Mouse (Mus musculus) cerebellum, adult 8-10 months (tissue): Measurements from ENCODE around the gene Rgma.

Experiments used
- DNase-seq: peaks from one replicate; pipeline ENCODE4 v3.0.0; 2022

Rgma gene

GRCm38 (mm10) chr7:73402671-73403070 is 27.4 kb downstream of the Rgma start:
- no peak for DNase-seq

GRCm38 (mm10) chr7:73403538-73403937 is 28.2 kb downstream of the Rgma start:
- DNase-seq = no peak

- DNase-seq = no peak
Measured at GRCm38 (mm10) chr7:73405550-73405949, 30.2 kb downstream of the Rgma start.

- DNase-seq = no peak
Measured at GRCm38 (mm10) chr7:73411523-73411922, 36.2 kb downstream of the Rgma start.

- no peak for DNase-seq
Measured at GRCm38 (mm10) chr7:73411986-73412385, 36.7 kb downstream of the Rgma start.

- DNase-seq = no peak
Measured at GRCm38 (mm10) chr7:73412419-73412818, 37.1 kb downstream of the Rgma start.

GRCm38 (mm10) chr7:73414192-73414591 is 38.9 kb downstream of the Rgma start:
- DNase-seq = no peak

GRCm38 (mm10) chr7:73419375-73419774 is 44.1 kb downstream of the Rgma start:
- no peak for DNase-seq

- no peak for DNase-seq
Measured at GRCm38 (mm10) chr7:73420827-73421226, 45.5 kb downstream of the Rgma start.

GRCm38 (mm10) chr7:73421278-73422015 is 46.1 kb downstream of the Rgma start:
- no peak for DNase-seq

GRCm38 (mm10) chr7:73422223-73423113 is 47.2 kb downstream of the Rgma start:
- DNase-seq = peak; percentile 80

- DNase-seq = no peak
Measured at GRCm38 (mm10) chr7:73423236-73423635, 47.9 kb downstream of the Rgma start.

- DNase-seq = no peak
Measured at GRCm38 (mm10) chr7:73424243-73424642, 48.9 kb downstream of the Rgma start.

- peak; percentile 26 for DNase-seq
Measured at GRCm38 (mm10) chr7:73424705-73425104, 49.4 kb downstream of the Rgma start.

- DNase-seq = no peak
Measured at GRCm38 (mm10) chr7:73425451-73425850, 50.1 kb downstream of the Rgma start.

GRCm38 (mm10) chr7:73426235-73426634 is 50.9 kb downstream of the Rgma start:
- DNase-seq = no peak

GRCm38 (mm10) chr7:73426752-73427386 is 51.6 kb downstream of the Rgma start:
- no peak for DNase-seq

GRCm38 (mm10) chr7:73427794-73428193 is 52.5 kb downstream of the Rgma start:
- no peak for DNase-seq

GRCm38 (mm10) chr7:73428525-73428924 is 53.2 kb downstream of the Rgma start:
- no peak for DNase-seq

- DNase-seq = no peak
Measured at GRCm38 (mm10) chr7:73433637-73434335, 58.5 kb downstream of the Rgma start.

GRCm38 (mm10) chr7:73434336-73434677 is 59.0 kb downstream of the Rgma start:
- no peak for DNase-seq

GRCm38 (mm10) chr7:73435685-73436084 is 60.4 kb downstream of the Rgma start:
- no peak for DNase-seq

GRCm38 (mm10) chr7:73441802-73442201 is 66.5 kb downstream of the Rgma start:
- DNase-seq = no peak
